ENCODE assay signal across 8 mouse cellular contexts in the genomic region with DNA sequence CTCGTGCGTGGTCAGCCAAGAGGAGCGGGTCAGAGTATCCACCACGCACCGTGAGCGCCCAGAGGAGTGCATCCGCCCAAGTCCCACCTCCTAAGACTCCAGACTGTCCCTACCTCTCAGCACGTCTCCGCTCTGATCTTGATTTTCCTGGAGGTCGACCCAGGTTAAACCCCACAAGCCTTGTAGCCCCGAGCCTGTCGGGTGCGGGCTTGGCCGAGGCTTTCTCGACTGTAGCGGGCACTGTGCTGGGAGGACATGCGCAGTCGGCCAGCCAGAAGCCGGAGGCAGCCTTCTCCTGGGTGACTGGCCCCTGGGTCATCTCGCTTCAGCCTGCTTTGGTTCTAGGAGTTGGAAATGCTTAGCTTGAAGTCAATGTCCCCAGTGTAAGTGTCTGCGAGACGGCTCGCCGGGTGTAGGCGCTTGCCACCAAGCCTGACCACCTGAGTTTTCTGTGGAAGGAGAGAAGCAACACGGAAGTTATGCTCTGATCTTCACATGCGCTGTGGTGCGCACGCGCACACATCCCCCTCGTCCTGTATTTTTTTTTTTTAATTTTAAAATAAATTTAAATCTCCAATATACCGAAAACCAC. TPM values are rescaled to one million over a fixed set of nuclear protein-coding genes. Genes with fewer than 3 reads are reported as not detected.
DNase-seq lines count a peak whose midpoint lies in the region; ATAC-seq and TF ChIP-seq lines count a peak whose summit lies in the region.

No protein-coding gene starts in this region.

- H3K27ac ChIP-seq in heart, embryonic 15.5 days = no peak overlapping the region

- no peaks in the 10 kb centered on the region for H3K36me3 ChIP-seq in C2C12 (ENCODE audit: control insufficient read depth, insufficient read depth)
- H3K36me3 ChIP-seq in heart, embryonic 15.5 days = no peaks in the 10 kb centered on the region

- no peak overlapping the region for H3K4me3 ChIP-seq in C2C12 (ENCODE audit: insufficient read depth, poor library complexity, severe bottlenecking)
- H3K4me3 ChIP-seq in heart, embryonic 15.5 days = peak overlapping the region; percentile 58

- H3K4me2 ChIP-seq in heart, embryonic 15.5 days = peak overlapping the region; percentile 100

- peak overlapping the region; percentile 67 for H3ac ChIP-seq in C2C12 (ENCODE audit: control insufficient read depth, insufficient read length, low read depth)

- TF ChIP-seq CTCF in C2C12 (IDR thresholded peaks at IDR 0.05; ENCODE audit: control insufficient read depth, insufficient read depth, insufficient read length) = no peak

- H3K9ac ChIP-seq in heart, embryonic 15.5 days = peak overlapping the region; percentile 57

- H3K79me2 ChIP-seq in C2C12 (ENCODE audit: control insufficient read depth, insufficient read depth) = no peaks in the 10 kb centered on the region

- peaks cover 11% of the 10 kb centered on the region for H3K4me1 ChIP-seq in heart, embryonic 15.5 days (replicated peaks)

- no peaks in the 10 kb centered on the region for H3K79me3 ChIP-seq in C2C12 (ENCODE audit: low read depth)

- 15% methylated on average over 32 of the region's 32 CpGs for WGBS in heart, embryonic 15.5 days

- DNase-seq in cerebellum, postnatal 25 days = peak; percentile 44 to 60
- DNase-seq in kidney, postnatal 4 days = peak; percentile 50 to 57
- peak; percentile 66 for DNase-seq in right cerebral cortex, postnatal 25 days
- no peak for DNase-seq in urinary bladder, postnatal 36 days (ENCODE audit: low spot score in 2 of 2)

- H3K27me3 ChIP-seq in C2C12 (ENCODE audit: control insufficient read depth, insufficient read depth, insufficient read length) = no peaks in the 10 kb centered on the region
- H3K27me3 ChIP-seq in heart, embryonic 15.5 days = peaks cover 10% of the 10 kb centered on the region

- peak; percentile 5 for ATAC-seq in CD4-positive, CD25-positive, alpha-beta regulatory T cell, adult 4 months
- peak; percentile 20; the same call in 1 of the 2 replicates for ATAC-seq in heart, embryonic 15.5 days (replicated peaks; ENCODE audit: insufficient number of reproducible peaks, insufficient read depth, low FRiP score, low read depth)
- ATAC-seq in megakaryocyte progenitor cell, adult 5-6 weeks (replicated peaks; ENCODE audit: poor library complexity) = peak; percentile 27

- no peaks in the 10 kb centered on the region for H3K9me3 ChIP-seq in heart, embryonic 15.5 days (replicated peaks)

TF ChIP-seq in C2C12, 6 proteins besides CTCF, POLR2A, EP300 and RAD21:
- TF ChIP-seq MYOG (IDR thresholded peaks at IDR 0.05; ENCODE audit: control insufficient read depth, extremely low read depth, insufficient read length) (no peak), CEBPB (IDR thresholded peaks at IDR 0.05; ENCODE audit: low read depth) (no peak), MAX (IDR thresholded peaks at IDR 0.05) (no peak), USF1 (IDR thresholded peaks at IDR 0.05; ENCODE audit: low read depth) (no peak), FOSL1 (IDR thresholded peaks at IDR 0.05; ENCODE audit: insufficient read depth, low read length, poor library complexity, severe bottlenecking) (no peak), MYOD1 (IDR thresholded peaks at IDR 0.05; ENCODE audit: control insufficient read depth, insufficient read length, low read depth) (no peak)

RNA-seq across cellular contexts. Expression of gene Grid1, which starts 50.2 kb away (rescaled TPM):
- 0.04 TPM for polyA plus RNA-seq in C2C12 (2012; fragmentation: generic; extraction: Trizol)
- polyA plus RNA-seq in CD4-positive, CD25-positive, alpha-beta regulatory T cell, adult 4 months (2017; shearing (Covaris generic)) = not detected
- polyA plus RNA-seq in heart, embryonic 15.5 days (2015; fragmentation: Nextera tagmentation; extraction: Ambion mirVana) = 0.30 and 0.33 TPM in 2 replicates
- not detected in 2 replicates for total RNA-seq in megakaryocyte progenitor cell, adult 5-6 weeks (2015)
- total RNA-seq in megakaryocyte progenitor cell, adult 5-6 weeks (2017) = not detected in 2 replicates

Comparison
In these comparisons a context has a peak if more than half of its experiments do, and no peak if none do; other contexts are left out.
1. DNase-seq: peak in cerebellum, postnatal 25 days (2 of 2), kidney, postnatal 4 days (2 of 2) and right cerebral cortex, postnatal 25 days (single experiment); none in urinary bladder, postnatal 36 days (0 of 2).
2. Peak in every context shown above with its lines, with median percentiles within 50 percentile points of each other: ATAC-seq.